Mouse (Mus musculus) MEL (cell line): ENCODE data around the gene Ift81.
A peak's percentile ranks its signal among the peaks of the same experiment; 100 is the strongest.

Experiments used
- BHLHE40 ChIP-seq: IDR thresholded peaks from 2 replicates; pipeline ENCODE4 v1.6.1; 2012; ENCODE audit warnings: low read depth, mild to moderate bottlenecking, inconsistent platforms, low read length, improper control_type of control experiment, borderline replicate concordance
- CTCF ChIP-seq, 3 experiments: IDR thresholded peaks in 2 of 3; conservative IDR thresholded peaks in 1 of 3; 2 replicates each; pipeline ENCODE4 v1.5.1; 2011 to 2012; ENCODE audit warnings: low read length in 3 of 3, low read depth in 2 of 3, mild to moderate bottlenecking in 2 of 3, improper control_type of control experiment in 1 of 3, inconsistent platforms in 1 of 3, mixed read lengths in 1 of 3, moderate library complexity in 1 of 3; ENCODE audit not compliant: control insufficient read depth in 1 of 3, insufficient read depth in 1 of 3, poor library complexity in 1 of 3, severe bottlenecking in 1 of 3
- E2F4 ChIP-seq: IDR thresholded peaks from 2 replicates; pipeline ENCODE4 v1.6.1; 2011; ENCODE audit warnings: low read depth, low read length, improper control_type of control experiment, borderline replicate concordance
- GATA1 ChIP-seq: IDR thresholded peaks from 2 replicates; pipeline ENCODE4 v1.6.1; 2011; ENCODE audit warnings: low read depth, low read length, improper control_type of control experiment
- MAX ChIP-seq: IDR thresholded peaks from 2 replicates; pipeline ENCODE4 v1.6.1; 2011; ENCODE audit warnings: low read length, improper control_type of control experiment
- NRF1 ChIP-seq: IDR thresholded peaks from 2 replicates; pipeline ENCODE4 v1.6.1; 2014; ENCODE audit warnings: low read depth, mild to moderate bottlenecking, inconsistent platforms, low read length, improper control_type of control experiment, moderate library complexity; ENCODE audit not compliant: poor library complexity, insufficient read depth, severe bottlenecking
- POLR2A ChIP-seq, 2 experiments: IDR thresholded peaks; 2 replicates each; pipeline ENCODE4 v1.6.1; 2011 to 2012; ENCODE audit warnings: low read length in 2 of 2, mild to moderate bottlenecking in 2 of 2, control low read depth in 1 of 2, improper control_type of control experiment in 1 of 2, low read depth in 1 of 2, moderate library complexity in 1 of 2; ENCODE audit not compliant: control insufficient read depth in 1 of 2, insufficient read depth in 1 of 2, poor library complexity in 1 of 2
- POLR2AphosphoS2 ChIP-seq: IDR thresholded peaks from 2 replicates; pipeline ENCODE4 v1.6.1; 2011; ENCODE audit warnings: low read length, improper control_type of control experiment
- TCF12 ChIP-seq: IDR thresholded peaks from 2 replicates; pipeline ENCODE4 v1.6.1; 2014; ENCODE audit warnings: low read depth, mild to moderate bottlenecking, inconsistent platforms, low read length, improper control_type of control experiment, moderate library complexity

- TF ChIP-seq GATA1: no peak
- no peak for TF ChIP-seq POLR2A (IDR thresholded peaks at IDR 0.05; ENCODE audit: control insufficient read depth in 1 of 2, insufficient read depth in 1 of 2, low read depth in 1 of 2, low read length in 2 of 2, poor library complexity in 1 of 2)
- no peak for TF ChIP-seq TCF12
- TF ChIP-seq E2F4: no peak; the same call in 1 of the 2 replicates
- no peak for TF ChIP-seq POLR2AphosphoS2
- no peak for TF ChIP-seq BHLHE40
- peak; percentile 72 for TF ChIP-seq MAX
- TF ChIP-seq NRF1: no peak
- TF ChIP-seq CTCF (IDR thresholded peaks at IDR 0.05 in 2 of 3, conservative IDR thresholded peaks at IDR 0.05 in 1 of 3; ENCODE audit: control insufficient read depth in 1 of 3, insufficient read depth in 1 of 3, low read depth in 2 of 3, low read length in 3 of 3, poor library complexity in 1 of 3, severe bottlenecking in 1 of 3): no peak
Measured at GRCm38 (mm10) chr5:122623861-122624260, 9.5 kb upstream of the Ift81 start.
